Mouse (Mus musculus) kidney, postnatal 14 days (tissue): ENCODE results near the gene Gm20388.

Experiments
- DNase-seq: peaks from one replicate; pipeline ENCODE4 v3.0.0; 2022; ENCODE audit warnings: mixed read lengths

Gm20388 gene

DNA sequence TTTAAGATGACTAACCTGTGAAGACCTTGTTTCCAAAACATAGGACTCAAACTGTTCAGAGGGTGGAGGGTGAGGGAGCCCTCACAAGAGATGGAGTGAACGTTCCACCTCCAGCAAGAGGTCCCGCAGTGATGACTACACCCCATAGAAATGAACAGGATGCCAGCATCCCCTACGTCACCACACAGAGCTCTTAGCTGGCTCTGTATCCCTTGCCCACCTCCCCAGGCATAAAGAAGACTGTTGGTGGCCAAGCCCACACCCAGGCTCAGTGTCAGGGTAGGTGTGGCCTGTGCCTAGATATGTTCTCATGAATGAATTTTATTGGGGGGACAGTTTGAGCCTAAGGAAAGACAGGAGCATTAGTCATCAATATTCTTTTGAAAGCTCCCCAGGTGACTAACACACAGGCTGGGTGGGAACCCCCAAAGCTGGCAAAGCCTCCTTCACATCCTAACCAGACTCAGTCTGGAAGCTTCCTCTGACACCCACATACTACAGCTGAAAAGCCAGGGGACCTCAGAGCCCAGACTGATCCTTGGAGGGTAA lies 2638.3 kb downstream of the Gm20388 start:
- DNase-seq, result no peak

DNA sequence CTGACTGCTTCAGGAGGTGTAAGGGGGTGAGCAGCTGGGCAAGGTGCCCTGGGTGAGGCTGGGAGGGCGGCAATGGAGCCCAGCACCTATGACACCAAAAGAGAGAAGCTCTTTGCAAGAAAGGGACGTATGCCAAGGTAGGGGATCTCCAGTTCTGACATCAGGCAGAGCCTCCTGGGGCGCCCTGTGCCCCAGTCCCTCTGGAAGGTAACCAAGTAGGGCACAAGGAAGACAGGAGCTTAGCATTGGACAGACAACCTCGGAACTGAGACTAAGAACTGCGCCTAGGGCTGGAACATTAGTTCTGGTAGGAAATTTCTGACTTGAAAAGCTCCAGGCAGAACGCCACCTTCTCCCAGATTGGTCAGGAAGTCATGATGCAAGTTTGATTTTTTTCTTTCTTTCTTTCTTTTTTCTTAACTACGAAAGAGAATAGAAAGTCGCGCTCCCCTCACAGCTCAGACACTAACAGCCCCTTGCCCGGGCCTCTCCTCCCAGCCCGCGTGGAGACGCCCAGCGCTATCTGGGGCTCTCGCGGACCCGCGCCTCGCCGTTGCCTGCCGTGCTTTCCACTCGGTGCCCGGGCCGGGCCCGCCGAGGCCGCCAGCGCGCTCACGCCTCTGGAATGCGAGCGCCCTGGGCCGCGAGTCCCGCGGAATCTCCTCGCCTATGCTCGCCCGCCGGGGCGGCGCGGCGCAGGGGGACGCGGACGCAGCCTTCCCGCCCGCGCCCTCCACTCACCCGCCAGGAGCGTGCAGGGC lies 2639.8 kb downstream of the Gm20388 start:
- DNase-seq, result peak; percentile 77

GRCm38 (mm10) chr8:122550995-122551264 lies 2640.3 kb downstream of the Gm20388 start:
- no peak for DNase-seq

DNA sequence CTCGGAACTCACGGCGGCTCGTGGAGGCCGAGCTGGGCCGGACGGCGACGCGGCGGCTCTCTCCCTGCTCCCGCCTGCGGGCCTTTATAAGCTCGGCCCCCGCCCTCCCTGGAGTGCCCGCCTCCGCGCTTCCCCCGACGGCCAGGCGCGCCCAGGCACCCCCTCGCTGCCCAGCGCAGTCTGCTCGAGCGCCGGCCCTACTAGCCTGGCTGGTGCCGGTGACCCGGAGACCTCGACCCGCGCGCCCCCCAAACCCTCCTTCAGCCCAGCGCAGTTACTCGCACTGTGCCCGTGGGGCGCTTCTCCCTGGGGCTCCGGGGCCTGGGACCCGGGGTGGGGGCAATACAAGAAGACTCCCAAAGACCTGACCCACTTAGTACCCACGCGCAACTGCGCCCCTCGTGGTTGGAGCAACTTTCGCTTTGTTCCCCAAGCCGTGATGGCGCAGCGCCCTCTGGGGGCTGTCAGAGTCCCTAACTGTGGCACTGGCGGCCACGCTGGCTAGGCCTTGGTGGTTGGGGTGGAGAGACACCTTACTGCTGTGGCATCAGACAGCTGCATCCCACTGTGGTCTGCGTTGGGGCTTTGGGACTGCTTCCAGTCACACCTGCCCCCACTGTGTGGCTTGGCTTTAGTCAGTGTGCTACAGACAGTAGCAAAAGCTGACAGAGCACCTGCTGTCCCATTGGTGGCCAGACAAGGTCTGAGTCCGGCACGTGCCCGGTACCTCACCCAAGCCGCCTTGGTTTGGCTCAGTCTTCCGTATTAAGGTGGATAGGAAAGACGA lies 2640.8 kb downstream of the Gm20388 start, which contains the start of gene Piezo1:
Gene Piezo1, minus strand, starts transcription at position 65 of the 787 bp plus-strand sequence.
- DNase-seq, result peak; percentile 95

DNA sequence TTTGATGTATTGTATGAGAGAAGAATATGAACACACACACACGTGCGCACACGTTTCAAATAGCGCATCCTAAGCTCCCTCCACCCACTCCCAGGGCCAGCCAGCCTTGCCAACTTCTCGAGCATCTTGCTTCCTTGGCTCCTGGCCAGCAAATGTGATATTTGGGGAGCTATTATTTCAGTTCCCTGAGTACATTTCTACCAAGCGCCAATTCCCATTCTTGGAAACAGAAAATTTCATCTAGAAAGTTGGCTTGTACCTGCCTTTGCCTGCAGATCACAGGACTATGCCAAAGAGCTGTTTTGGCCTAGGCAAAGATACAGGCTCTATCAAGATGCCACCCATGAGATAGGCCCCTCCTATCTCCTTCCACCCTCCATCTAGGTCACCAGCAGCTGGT lies 2644.1 kb downstream of the Gm20388 start:
- DNase-seq, result no peak

DNA sequence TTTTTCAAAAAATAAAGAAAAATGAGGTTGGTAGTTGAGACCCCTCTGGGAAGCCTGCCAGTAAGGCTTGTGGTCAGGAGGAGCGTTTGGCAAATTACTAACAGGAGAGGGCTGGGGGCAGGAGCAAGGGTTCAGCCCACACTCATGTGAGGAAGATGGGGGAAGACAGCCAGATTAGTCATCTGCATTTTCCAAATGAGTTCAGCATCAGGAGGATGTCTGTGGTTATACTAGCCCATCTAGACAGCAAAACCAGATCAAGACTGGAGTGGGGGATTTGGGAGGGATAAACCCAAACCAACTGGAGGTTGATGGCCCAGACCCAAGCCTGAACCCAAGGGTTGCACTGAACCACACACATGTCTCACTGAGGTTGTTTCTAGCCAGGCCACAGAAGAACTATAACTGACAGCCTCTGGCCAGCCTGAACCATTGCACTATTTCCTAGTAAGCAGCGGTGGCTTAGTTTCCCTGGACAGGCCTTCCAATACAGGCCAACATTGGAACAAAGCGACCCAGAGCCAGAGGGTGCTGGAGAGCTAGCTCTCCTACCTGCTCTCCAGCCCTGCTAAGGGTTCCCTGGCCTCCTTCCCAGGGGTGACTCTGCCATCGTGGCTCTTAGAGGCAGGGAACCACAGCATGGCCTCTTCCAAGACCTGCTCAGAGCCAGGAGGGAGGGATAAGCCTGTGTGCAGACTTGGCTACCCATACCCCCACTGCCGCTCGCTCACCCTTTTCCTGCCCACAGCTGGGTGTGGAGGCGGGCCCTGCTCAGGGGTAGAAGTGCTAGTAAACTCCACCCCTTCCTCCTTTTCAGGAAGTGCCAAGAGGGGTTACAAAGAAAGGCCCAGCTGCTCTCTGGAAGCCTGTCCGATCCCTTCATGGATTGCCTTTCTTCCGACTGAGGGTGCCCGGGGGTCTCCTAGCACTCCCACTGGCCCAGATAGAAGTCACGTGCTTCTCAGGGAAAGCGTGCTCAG lies 2645.7 kb downstream of the Gm20388 start:
- DNase-seq, result peak; percentile 64

DNA sequence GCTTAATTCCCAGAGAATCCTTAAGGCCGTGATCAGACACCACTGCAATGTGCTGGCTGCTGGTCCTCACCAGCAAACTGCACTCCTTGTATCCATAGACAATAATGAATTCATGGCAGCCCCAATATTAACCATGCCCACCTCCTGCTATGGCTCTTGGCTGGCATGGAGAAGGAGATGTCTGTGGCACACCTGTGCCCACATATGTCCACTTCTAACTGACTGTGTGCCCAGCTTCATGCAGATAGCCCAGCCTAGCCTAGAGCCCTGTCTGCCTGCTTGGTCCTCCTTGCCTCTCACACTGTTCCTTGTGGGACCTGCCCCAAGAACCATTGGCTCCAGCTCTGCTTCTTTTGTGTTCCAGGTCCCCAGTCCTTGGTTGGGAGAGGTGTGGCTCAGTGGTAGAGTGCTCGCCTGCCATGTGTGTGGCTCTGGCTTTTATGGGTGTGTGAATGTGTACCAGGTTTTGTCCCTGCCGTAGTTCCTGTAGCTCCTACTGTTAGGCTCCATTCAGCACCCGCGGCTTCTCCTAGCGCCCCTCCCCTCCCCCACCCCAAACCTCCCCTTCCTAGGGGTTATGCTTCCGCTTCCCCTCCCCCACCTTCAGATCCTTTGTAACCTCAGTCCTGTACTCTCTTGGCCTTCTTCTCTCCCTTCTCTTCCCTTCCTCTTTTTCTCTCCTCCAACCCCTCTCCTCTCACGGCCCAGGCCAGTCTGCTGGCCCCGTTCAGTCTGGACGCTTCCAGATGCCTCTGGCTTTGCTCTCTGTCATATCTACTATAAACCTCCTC lies 2646.8 kb downstream of the Gm20388 start:
- no peak for DNase-seq

DNA sequence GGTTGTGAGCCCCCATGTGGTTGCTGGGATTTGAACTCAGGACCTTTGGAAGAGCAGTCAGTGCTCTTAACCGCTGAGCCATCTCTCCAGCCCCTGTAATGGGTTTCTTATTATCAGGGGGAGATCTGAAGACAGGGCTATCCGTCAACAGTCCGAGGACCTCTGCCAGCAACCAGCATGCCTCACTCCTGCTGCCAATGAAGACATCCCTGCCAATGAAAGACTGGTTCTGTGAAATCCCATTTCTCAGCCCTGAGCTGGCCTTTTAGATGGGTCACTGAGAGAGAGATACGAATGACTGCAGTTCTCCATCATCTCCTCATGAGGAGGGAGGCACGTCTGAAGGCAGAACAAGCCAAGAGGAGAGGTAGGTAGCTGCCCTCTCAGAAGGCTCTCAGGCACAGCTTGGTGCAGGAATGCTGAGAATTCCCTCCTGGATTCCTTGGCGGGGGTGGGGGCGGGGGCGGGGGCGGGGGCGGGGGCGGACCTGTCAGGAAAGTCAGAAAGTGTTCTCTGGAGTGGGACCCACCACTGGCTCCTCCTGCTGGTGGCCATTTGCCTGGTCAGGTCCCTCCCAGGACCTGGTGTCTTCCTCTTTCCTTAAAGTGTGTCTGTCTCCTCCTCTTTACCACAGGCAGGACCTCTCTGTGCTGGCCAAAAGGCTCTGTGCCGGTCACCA lies 2648.2 kb downstream of the Gm20388 start:
- DNase-seq, result peak; percentile 58

- no peak for DNase-seq
Observed at GRCm38 (mm10) chr8:122561199-122561598, 2650.6 kb downstream of the Gm20388 start.

- DNase-seq, result no peak
Observed at GRCm38 (mm10) chr8:122564363-122565352, 2654.0 kb downstream of the Gm20388 start.

DNA sequence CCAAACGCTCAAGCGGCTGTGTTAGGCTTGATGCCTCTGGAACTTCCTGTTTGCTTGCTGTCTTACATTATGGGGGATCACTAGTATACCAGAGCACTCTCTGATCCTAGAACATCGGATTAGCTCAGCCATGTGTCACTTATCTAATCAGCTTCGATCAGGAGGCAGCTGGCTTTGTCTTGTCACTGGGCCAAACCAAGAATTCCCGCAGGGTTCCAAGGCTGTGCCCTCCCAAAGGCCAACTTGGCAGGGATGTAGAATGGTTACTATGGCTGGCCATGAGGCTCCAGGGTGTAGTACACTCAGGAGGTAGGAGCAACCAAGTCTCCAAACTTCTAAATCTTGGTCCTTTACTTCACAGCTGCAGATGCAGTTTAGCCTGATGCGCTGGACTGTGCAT lies 2656.1 kb downstream of the Gm20388 start:
- no peak for DNase-seq

DNA sequence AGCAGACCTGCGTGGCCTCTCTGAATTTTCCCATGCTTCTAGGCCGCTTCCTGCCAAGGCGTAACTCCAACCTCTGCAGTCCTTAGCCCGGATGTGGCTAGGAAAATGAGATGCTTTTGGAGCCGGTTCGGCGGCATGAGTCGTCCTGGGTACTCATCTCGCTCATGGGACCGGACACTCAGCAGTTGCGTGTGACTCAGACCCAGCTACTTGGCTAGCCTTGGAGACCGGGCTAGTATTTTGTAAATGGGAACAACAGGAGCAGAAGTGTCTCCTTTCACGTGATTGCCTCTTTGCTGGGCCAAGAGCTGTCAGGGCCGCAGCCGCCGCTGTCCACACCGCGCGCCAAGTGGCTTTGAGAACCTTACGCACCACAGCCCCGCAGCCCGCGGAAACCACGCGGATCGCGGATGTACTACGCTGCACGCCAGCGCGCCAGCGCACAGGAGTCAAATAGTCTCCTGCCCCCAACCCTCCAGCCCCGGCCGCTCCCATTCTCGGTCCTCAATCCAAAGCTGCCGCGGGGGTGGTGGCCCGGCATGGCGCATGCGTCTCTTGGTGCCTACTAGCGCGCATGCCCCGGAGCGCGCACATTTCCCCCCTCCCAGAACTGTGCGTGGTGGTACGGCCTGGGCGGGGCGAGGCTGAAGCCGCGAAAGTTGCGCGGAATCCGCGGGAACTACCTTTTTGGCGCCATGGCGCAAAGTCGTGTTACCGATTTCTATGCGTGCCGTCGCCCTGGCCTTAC lies 2656.9 kb downstream of the Gm20388 start, which contains the start of gene Cdt1:
Gene Cdt1, plus strand, starts transcription at position 655 of the 748 bp plus-strand sequence.
- peak; percentile 97 for DNase-seq

DNA sequence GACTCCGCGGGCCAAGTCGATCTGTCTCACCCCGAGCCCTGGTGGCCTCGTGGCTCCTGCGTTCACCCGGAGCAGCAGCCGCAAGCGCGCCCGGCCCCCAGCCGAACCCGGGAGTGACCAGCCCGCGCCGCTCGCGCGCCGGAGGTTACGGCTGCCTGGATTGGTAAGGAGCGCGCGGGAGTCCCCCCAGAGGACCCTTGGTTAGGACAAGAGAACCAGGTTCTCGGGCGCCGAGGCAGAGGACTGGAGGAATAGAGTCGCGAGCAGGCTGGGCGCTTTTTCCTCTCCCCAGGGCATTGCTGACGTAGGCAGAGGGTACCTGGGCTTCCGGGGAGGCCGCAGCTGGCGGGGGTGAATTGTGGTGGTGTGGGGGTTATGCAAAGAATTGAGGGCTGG lies 2657.5 kb downstream of the Gm20388 start:
- DNase-seq, result no peak

GRCm38 (mm10) chr8:122568881-122569309 lies 2658.3 kb downstream of the Gm20388 start:
- no peak for DNase-seq

- DNase-seq, result no peak
Observed at GRCm38 (mm10) chr8:122569329-122569728, 2658.7 kb downstream of the Gm20388 start.

- DNase-seq, result no peak
Observed at GRCm38 (mm10) chr8:122569996-122570395, 2659.4 kb downstream of the Gm20388 start.

- DNase-seq, result no peak
Observed at GRCm38 (mm10) chr8:122571153-122571552, 2660.5 kb downstream of the Gm20388 start.

DNA sequence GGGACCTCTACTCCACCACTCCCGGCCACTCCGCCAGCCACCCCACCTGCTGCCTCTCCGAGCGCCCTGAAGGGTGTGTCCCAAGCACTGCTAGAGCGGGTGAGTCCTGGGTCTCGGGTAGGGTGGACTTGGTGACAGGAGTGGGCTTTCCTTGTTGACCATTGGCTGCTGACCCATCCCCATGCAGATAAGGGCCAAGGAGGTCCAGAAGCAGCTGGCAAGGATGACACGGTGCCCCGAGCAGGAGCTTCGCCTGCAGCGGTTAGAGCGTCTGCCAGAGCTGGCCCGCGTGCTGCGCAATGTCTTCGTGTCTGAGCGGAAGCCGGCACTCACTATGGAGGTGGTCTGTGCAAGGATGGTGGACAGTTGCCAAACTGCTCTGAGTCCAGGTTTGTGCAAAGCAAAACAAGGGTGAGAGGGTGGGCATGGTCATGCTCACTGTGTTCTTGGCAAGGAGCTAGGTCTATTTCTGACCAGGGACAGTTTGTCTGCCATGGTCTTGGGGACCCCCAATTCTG lies 2661.2 kb downstream of the Gm20388 start:
- no peak for DNase-seq

DNA sequence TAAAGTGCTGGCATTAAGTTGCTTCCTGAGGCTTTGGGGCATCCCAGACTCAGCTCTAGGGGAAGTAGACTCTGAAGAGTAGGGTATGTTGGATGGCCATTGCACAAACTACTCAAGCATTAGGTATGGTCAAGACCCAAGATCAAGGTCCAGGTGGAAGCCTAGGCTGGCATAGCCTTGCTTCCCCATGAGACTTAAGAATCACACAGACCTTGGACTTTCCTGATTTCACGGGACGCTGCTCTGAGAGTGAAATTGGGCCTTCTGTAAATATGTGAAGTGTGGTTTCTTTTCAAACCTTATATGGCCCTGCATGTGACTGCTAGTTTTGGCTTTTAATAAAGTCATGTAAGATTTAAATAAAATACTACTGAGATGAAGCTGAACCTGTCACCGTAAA lies 2662.1 kb downstream of the Gm20388 start:
- no peak for DNase-seq
